Mouse (Mus musculus) testis, postnatal 14 days (tissue): Measurements from ENCODE around the gene St5.

Experiments
- DNase-seq: peaks from one replicate; pipeline ENCODE4 v3.0.0; 2021; ENCODE audit warnings: low spot score

Gene St5

DNA sequence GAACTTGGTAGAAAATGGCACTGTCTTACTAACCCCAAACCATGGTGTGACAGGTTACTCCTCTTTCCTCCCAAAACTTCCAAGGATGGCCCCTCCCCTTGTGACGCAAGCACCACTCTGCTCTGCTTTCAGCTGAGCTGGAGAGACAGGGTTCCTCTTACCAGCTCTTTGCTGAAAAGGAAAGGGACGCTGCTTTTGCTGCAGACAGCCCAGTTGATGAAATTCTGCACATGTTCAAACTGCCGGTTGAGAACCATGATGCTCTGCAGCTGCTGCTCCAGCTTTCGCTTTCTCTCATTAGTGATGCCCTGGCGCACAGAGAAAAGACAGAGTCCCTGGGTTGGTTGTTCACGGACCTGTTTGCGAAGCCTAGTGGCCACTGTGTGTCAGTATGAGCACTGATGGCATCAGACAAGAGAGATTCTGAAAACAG is 222.6 kb downstream of the St5 start:
- DNase-seq: no peak

DNA sequence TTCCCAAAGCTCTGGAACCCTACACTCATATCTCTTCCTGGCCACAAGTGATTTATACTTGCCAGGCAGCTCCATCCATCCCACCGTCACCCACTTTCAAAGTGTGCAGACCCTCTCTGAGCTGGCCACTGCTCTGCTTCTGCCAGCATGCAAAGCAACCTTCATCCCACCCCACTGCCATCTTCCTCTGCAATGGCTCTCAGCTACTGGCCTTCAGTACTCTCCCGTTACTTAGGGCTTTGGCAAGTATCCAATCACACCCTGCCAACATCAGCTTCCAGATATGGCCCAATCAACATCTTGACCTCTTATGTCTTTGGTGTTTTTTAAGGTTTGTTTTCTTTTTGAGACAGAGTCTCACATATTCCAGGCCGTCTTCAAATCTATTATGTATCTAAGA is 225.5 kb downstream of the St5 start:
- no peak for DNase-seq
